Mouse (Mus musculus) adrenal gland, postnatal 14 days (tissue): ENCODE measurements at regions not wholly inside any gene's neighbourhood (a gene's known extent, or its start where the extent isn't known, plus 50 kb on each side); places are given as distances from the start of the nearest gene placed in this dataset.
A peak's percentile ranks its signal among the peaks of the same experiment; 100 is the strongest.
"Not testable (repeated sequence)": the region's sequence is repeated elsewhere in the genome, so short reads cannot be mapped to it uniquely, and the experiment has no call there.

ENCODE experiments used
- DNase-seq: peaks from one replicate; pipeline ENCODE4 v3.0.0; 2021; ENCODE audit warnings: mixed read lengths

GRCm38 (mm10) chr11:56505068-56505467 lies 464.3 kb upstream of the Nmur2 start:
- DNase-seq: peak; percentile 5

- no peak for DNase-seq
These were observed 474.1 kb upstream of the Nmur2 start for GRCm38 (mm10) chr11:56514941-56515340.

- DNase-seq: no peak
These were observed 477.7 kb upstream of the Nmur2 start for GRCm38 (mm10) chr11:56518486-56518885.

- no peak for DNase-seq
These were observed 460.5 kb upstream of the Gria1 start for GRCm38 (mm10) chr11:56550736-56551135.

GRCm38 (mm10) chr11:56556332-56556731 lies 454.9 kb upstream of the Gria1 start:
- DNase-seq: no peak

GRCm38 (mm10) chr11:56580028-56580427 lies 431.2 kb upstream of the Gria1 start:
- DNase-seq: no peak

GRCm38 (mm10) chr11:56583054-56583453 lies 428.1 kb upstream of the Gria1 start:
- DNase-seq: no peak

GRCm38 (mm10) chr11:56593435-56593834 lies 417.8 kb upstream of the Gria1 start:
- not testable (repeated sequence) for DNase-seq

- no peak for DNase-seq
These were observed 407.4 kb upstream of the Gria1 start for GRCm38 (mm10) chr11:56603742-56604141.

- no peak for DNase-seq
These were observed 383.5 kb upstream of the Gria1 start for GRCm38 (mm10) chr11:56627659-56628058.

- DNase-seq: no peak
These were observed 377.7 kb upstream of the Gria1 start for GRCm38 (mm10) chr11:56633445-56633844.

- no peak for DNase-seq
These were observed 374.5 kb upstream of the Gria1 start for GRCm38 (mm10) chr11:56636606-56637226.

- no peak for DNase-seq
These were observed 369.5 kb upstream of the Gria1 start for GRCm38 (mm10) chr11:56641716-56642115.
